Mouse (Mus musculus): Measurements from ENCODE around the gene Sec62.
"Not testable (repeated sequence)": the region's sequence is repeated elsewhere in the genome, so short reads cannot be mapped to it uniquely, and the experiment has no call there.

Sec62 gene

GRCm38 (mm10) chr3:30833254-30833653 is 40.6 kb downstream of the Sec62 start:
- DNase-seq = no peak

DNA sequence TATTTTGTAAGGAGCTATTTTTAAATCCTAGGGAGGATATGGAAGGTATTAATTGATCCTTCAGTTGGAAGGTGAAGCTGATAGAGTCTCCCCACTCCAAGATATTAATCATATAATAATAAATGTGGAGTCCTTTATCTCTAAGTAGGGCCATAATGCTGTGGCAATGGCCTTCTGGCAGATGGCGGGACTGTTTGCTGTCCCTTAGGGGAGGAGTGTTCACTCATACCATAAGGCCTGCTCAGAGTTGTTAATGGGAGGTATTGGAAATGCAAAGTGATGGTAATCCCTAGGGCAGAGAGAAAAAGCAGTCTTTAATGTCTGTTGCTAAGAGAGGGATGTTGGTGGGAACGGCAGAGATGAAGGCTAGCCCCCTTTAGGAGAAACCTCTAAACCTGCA is 53.1 kb downstream of the Sec62 start:
- no peak for DNase-seq

DNA sequence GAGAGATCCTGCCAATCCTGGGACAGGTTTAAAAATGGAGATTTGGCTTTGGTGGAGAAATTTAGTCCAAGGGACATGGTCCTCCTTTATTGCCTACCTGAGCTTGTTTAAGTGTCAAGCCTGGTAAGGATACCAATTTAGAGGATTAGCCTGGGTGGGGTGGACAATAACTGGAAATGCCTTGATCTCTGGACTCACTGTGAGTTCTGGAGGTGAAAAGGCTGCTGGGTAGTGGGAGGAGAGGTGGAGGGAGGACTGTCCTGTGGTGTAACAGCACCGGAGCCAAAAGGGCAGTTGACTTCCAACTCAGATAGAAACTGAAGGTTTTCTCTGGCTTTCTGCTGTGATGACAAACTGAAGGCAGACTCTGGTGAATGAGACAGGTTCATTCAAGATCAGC is 54.7 kb downstream of the Sec62 start:
- DNase-seq = no peak

DNA sequence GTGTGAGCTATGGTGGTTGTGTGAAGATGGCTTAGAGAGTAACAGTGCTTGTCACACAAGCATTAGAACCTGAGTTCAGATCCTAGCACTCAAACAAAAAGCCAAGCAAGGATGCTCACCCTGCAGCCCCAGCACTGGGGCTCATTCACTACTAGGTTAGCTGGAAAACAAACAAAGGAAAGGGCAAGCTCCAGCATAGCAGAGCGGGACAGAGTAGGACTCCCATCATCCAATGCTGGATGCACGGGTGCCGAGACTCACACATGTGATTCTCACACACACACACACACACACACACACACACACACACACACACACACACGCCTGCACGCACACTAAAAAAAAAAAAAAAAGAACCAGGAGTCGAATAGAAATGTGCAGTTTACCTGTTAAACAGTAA is 58.7 kb downstream of the Sec62 start:
- DNase-seq = no peak

DNA sequence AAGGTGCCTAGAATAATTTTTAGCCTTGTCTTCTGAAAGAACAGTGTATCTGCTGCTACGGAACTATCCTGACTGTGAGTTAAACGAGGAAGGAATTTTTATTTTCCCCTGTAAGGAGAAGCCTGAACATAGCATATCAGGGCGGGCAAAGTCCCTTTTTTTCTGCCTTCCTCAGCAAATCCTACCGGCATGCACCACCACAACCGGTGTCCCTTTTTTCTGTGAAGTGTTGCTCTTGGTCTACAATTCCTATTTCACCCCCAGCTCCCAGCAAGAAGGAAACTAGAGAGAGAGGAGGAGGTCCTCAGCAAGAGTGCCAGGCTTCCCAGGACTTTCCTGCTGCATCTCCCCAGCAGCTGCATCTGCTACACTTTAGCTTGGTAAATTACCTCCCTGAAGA is 60.9 kb downstream of the Sec62 start:
- no peak for DNase-seq

DNA sequence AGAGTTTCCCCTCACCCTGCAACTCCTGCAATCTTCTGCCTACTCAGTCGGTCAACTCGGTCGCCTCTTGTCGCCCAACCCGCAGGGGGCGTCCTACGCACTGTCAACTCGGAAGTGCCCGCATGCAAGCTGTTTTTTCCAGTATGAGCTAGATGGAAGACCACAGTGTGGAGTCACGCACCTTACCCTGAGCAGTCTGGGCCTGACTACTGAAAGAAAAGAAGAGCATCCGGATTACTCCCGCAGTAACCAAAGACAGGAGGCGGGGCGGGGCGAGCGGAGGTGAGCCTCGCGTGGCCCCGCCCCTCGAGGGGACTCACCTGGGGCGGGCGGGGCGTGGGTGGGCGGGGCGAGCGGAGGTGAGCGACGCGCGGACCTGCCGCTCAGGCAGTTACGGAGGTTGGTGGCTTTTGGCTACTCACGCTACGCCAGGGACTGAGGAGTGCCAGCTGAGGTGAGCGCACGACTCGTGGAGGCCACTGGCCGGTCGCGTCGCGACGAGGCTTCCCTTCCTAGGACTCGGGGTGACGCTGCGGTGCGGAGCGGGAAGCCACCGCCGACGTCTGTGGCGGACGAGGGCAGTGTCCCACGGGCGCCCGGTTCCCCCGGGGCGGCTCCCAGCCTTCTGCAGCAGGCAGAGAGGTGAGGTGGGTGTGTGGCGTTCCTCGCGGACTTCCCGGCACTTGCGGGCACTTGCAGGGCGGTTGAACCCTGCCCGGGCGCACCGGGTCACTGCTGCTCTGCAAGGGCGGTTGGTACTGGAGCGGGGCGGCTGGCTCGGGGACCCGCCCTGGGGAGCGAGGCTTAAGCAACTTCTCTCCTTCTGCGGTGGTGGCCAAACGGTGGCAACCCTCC is 63.2 kb downstream of the Sec62 start, which contains the start of gene Gpr160:
Gene Gpr160 (plus strand): TSS at position 347 of the 855 bp plus-strand sequence.
- DNase-seq = peak; percentile 25

DNA sequence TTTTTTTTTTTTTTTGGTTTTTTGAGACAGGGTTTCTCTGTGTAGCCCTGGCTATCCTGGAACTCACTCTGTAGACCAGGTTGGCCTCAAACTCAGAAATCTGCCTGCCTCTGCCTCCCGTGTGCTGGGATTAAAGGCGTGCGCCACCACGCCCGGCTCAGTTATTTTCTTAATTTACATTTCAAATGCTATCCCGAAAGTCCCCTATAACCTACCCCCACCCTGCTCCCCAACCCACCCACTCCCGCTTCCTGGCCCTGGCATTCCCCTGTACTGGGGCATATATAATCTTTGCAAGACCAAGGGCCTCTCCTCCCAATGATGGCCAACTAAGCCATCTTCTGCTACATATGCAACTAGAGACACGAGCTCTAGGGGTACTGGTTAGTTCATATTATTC is 66.9 kb downstream of the Sec62 start:
- DNase-seq = not testable (repeated sequence)

GRCm38 (mm10) chr3:30860705-30861104 is 68.0 kb downstream of the Sec62 start:
- DNase-seq = no peak

- DNase-seq = no peak
These were observed 71.2 kb downstream of the Sec62 start for GRCm38 (mm10) chr3:30863712-30864435.

- no peak for DNase-seq
These were observed 72.0 kb downstream of the Sec62 start for GRCm38 (mm10) chr3:30864640-30865039.

DNA sequence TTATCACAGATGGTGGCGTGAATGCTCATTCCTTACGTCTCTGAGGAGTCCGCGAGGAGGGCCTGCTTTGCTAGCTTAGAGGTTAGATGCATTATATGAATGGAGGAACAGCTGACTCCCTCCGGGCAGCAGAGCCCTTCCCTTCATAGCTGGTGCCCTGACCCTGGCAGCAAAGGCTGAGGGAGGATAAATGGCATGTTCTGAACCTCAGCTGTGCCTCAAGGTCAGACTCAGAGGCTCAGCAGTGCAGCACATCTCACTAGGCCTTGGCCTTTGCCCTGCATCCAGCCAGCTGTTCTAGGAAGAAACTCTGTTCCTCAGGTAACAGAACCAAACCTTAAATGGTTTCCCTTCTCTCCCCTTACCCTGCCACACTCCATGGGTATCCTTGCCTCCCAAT is 75.5 kb downstream of the Sec62 start:
- DNase-seq = no peak

GRCm38 (mm10) chr3:30868625-30869024 is 76.0 kb downstream of the Sec62 start:
- no peak for DNase-seq

GRCm38 (mm10) chr3:30869995-30870394 is 77.3 kb downstream of the Sec62 start:
- no peak for DNase-seq

Measured in cerebellum, adult 11 months (tissue).